Mouse (Mus musculus) neural tube, embryonic 12.5 days (tissue): ENCODE data around the gene Rbm7. TPM values are rescaled to one million over a fixed set of nuclear protein-coding genes. Genes with fewer than 3 reads are reported as not detected.
"Not testable (repeated sequence)": the region's sequence is repeated elsewhere in the genome, so short reads cannot be mapped to it uniquely, and the experiment has no call there.

Experiments used
- ATAC-seq: fragments of 200-750 bp; cut with Nextera tagmentation; 2 replicates; pipeline ENCODE4 v1.8.0; 2017; ENCODE audit warnings: low read depth, mild to moderate bottlenecking, moderate TSS enrichment, moderate library complexity; ENCODE audit not compliant: low FRiP score
- H3K27ac ChIP-seq: fragments of 300-500 bp; sonication (generic); 2 replicates; pipeline ENCODE4 v1.5.1; 2016
- H3K27me3 ChIP-seq: fragments of 300-500 bp; sonication (generic); replicated peaks from 2 replicates; pipeline ENCODE4 v1.6.1; 2016; ENCODE audit warnings: mild to moderate bottlenecking
- H3K36me3 ChIP-seq: fragments of 300-500 bp; sonication (generic); 2 replicates; pipeline ENCODE4 v1.6.1; 2016; ENCODE audit warnings: mild to moderate bottlenecking
- H3K4me1 ChIP-seq: fragments of 300-500 bp; sonication (generic); 2 replicates; pipeline ENCODE4 v1.6.1; 2016
- H3K4me2 ChIP-seq: fragments of 300-500 bp; sonication (generic); replicated peaks from 2 replicates; pipeline ENCODE4 v1.6.1; 2016; ENCODE audit warnings: mild to moderate bottlenecking
- H3K4me3 ChIP-seq: fragments of 300-500 bp; sonication (generic); 2 replicates; pipeline ENCODE4 v1.5.1; 2016
- H3K9ac ChIP-seq: fragments of 300-500 bp; sonication (generic); 2 replicates; pipeline ENCODE4 v1.6.1; 2016; ENCODE audit warnings: mild to moderate bottlenecking
- H3K9me3 ChIP-seq: fragments of 300-500 bp; sonication (generic); 2 replicates; pipeline ENCODE4 v1.6.1; 2016; ENCODE audit warnings: mild to moderate bottlenecking
- WGBS: fragments of 180-500 bp; shearing (Covaris S2); methylation state at CpG from one replicate; pipeline ENCODE4 v1.1.7; 2016; 5-methylcytosine and 5-hydroxymethylcytosine counted together
- polyA plus RNA-seq: library from polyadenylated mRNA; unstranded; fragments of >200 nt; fragmentation: Nextera tagmentation; extraction: Ambion mirVana; gene quantifications from 2 replicates; pipeline ENCODE4 v1.2.1, GENCODE M21; 2016

Gene Rbm7
- polyA plus RNA-seq, 1 experiment from 2014 or later, result 97.7 TPM

GRCm38 (mm10) chr9:48476236-48477165 lies 18.6 kb downstream of the Rbm7 start:
- 96% methylated on average over 10 of the region's 10 CpGs for WGBS
- ATAC-seq, result no peak
- H3K36me3 ChIP-seq, result peaks cover 13% of the 10 kb centered on the region; the same call in 1 of the 2 replicates

GRCm38 (mm10) chr9:48474367-48474766 lies 20.7 kb downstream of the Rbm7 start:
- no peak overlapping the region for H3K27ac ChIP-seq
- peaks cover 13% of the 10 kb centered on the region; the same call in 1 of the 2 replicates for H3K36me3 ChIP-seq
- 93% methylated on average over 9 of the region's 9 CpGs for WGBS
- H3K27me3 ChIP-seq, result no peaks in the 10 kb centered on the region
- H3K4me1 ChIP-seq, result 0 out of 2 replicates have a peak, but pooled peaks cover under 1% of the 10 kb centered on the region
- no peak overlapping the region for H3K4me3 ChIP-seq
- H3K4me2 ChIP-seq, result no peak overlapping the region
- ATAC-seq, result no peak
- no peak overlapping the region for H3K9ac ChIP-seq
- no peaks in the 10 kb centered on the region for H3K9me3 ChIP-seq

More at GRCm38 (mm10) chr9:48476236-48477165, 18.6 kb downstream of the Rbm7 start:
- H3K9ac ChIP-seq, result no peak overlapping the region
- H3K4me3 ChIP-seq, result no peak overlapping the region
- no peak overlapping the region for H3K27ac ChIP-seq
- no peak overlapping the region for H3K4me2 ChIP-seq
- H3K4me1 ChIP-seq, result peaks cover 11% of the 10 kb centered on the region
- no peaks in the 10 kb centered on the region for H3K27me3 ChIP-seq
- H3K9me3 ChIP-seq, result no peaks in the 10 kb centered on the region

- no peak for ATAC-seq
- Histone ChIP-seq H3K36me3 (peaks cover 13% of the 10 kb centered on the region; the same call in 1 of the 2 replicates), H3K4me1 (no peaks in the 10 kb centered on the region), H3K4me2 (no peak overlapping the region), H3K4me3 (no peak overlapping the region), H3K9ac (no peak overlapping the region), H3K27me3 (no peaks in the 10 kb centered on the region), H3K27ac (no peak overlapping the region), H3K9me3 (no peaks in the 10 kb centered on the region)
- 95% methylated on average over 12 of the region's 12 CpGs for WGBS
These were observed 22.0 kb downstream of the Rbm7 start for GRCm38 (mm10) chr9:48473131-48473530.

GRCm38 (mm10) chr9:48472441-48473025 lies 22.6 kb downstream of the Rbm7 start:
- H3K4me2 ChIP-seq, result no peak overlapping the region
- peaks cover 14% of the 10 kb centered on the region; the same call in 1 of the 2 replicates for H3K36me3 ChIP-seq
- no peaks in the 10 kb centered on the region for H3K27me3 ChIP-seq

GRCm38 (mm10) chr9:48467471-48467870 lies 27.6 kb downstream of the Rbm7 start:
- not testable (repeated sequence) for ATAC-seq, H3K4me1 ChIP-seq, H3K4me2 ChIP-seq, H3K27ac ChIP-seq, H3K4me3 ChIP-seq, H3K9me3 ChIP-seq, H3K9ac ChIP-seq, H3K27me3 ChIP-seq, H3K36me3 ChIP-seq
- 98% methylated on average over 5 of the region's 5 CpGs for WGBS

More at GRCm38 (mm10) chr9:48472441-48473025, 22.6 kb downstream of the Rbm7 start:
- H3K4me3 ChIP-seq, result no peak overlapping the region
- H3K27ac ChIP-seq, result no peak overlapping the region
- no peaks in the 10 kb centered on the region for H3K4me1 ChIP-seq
- H3K9ac ChIP-seq, result no peak overlapping the region
- ATAC-seq, result no peak
- 92% methylated on average over 15 of the region's 15 CpGs for WGBS
- no peaks in the 10 kb centered on the region for H3K9me3 ChIP-seq

GRCm38 (mm10) chr9:48466804-48467203 lies 28.3 kb downstream of the Rbm7 start:
- Histone ChIP-seq H3K36me3 (0 out of 2 replicates have a peak, but pooled peaks cover 6% of the 10 kb centered on the region), H3K4me1 (no peaks in the 10 kb centered on the region), H3K4me3 (no peak overlapping the region), H3K9ac (no peak overlapping the region), H3K27me3 (no peaks in the 10 kb centered on the region), H3K27ac (no peak overlapping the region), H3K4me2 (no peak overlapping the region), H3K9me3 (no peaks in the 10 kb centered on the region)
- 68% methylated on average over 3 of the region's 3 CpGs for WGBS
- ATAC-seq, result no peak

GRCm38 (mm10) chr9:48465671-48466070 lies 29.4 kb downstream of the Rbm7 start:
- Histone ChIP-seq H3K27me3 (no peaks in the 10 kb centered on the region), H3K4me1 (no peaks in the 10 kb centered on the region), H3K36me3 (0 out of 2 replicates have a peak, but pooled peaks cover 6% of the 10 kb centered on the region), H3K27ac (no peak overlapping the region), H3K9ac (no peak overlapping the region), H3K4me2 (no peak overlapping the region), H3K9me3 (no peaks in the 10 kb centered on the region), H3K4me3 (no peak overlapping the region)
- 97% methylated on average over 3 of the region's 3 CpGs for WGBS
- ATAC-seq, result no peak

GRCm38 (mm10) chr9:48461545-48461944 lies 33.6 kb downstream of the Rbm7 start:
- 82% methylated on average over 3 of the region's 3 CpGs for WGBS
- no peaks in the 10 kb centered on the region for H3K36me3 ChIP-seq
- no peak overlapping the region for H3K4me2 ChIP-seq
- H3K9me3 ChIP-seq, result no peaks in the 10 kb centered on the region
- H3K4me1 ChIP-seq, result no peaks in the 10 kb centered on the region
- H3K4me3 ChIP-seq, result no peak overlapping the region
- H3K27me3 ChIP-seq, result no peaks in the 10 kb centered on the region
- H3K27ac ChIP-seq, result no peak overlapping the region
- no peak overlapping the region for H3K9ac ChIP-seq
- ATAC-seq, result no peak

- H3K9ac ChIP-seq, result no peak overlapping the region
- no peaks in the 10 kb centered on the region for H3K9me3 ChIP-seq
- no peak overlapping the region for H3K4me2 ChIP-seq
- H3K27me3 ChIP-seq, result no peaks in the 10 kb centered on the region
- H3K4me1 ChIP-seq, result no peaks in the 10 kb centered on the region
- 93% methylated on average over 8 of the region's 8 CpGs for WGBS
- no peak for ATAC-seq
- no peaks in the 10 kb centered on the region for H3K36me3 ChIP-seq
- no peak overlapping the region for H3K27ac ChIP-seq
- H3K4me3 ChIP-seq, result no peak overlapping the region
These were observed 34.4 kb downstream of the Rbm7 start for GRCm38 (mm10) chr9:48460720-48461119.

GRCm38 (mm10) chr9:48459391-48459790 lies 35.7 kb downstream of the Rbm7 start:
- Histone ChIP-seq H3K4me1 (no peaks in the 10 kb centered on the region), H3K27ac (no peak overlapping the region), H3K27me3 (no peaks in the 10 kb centered on the region), H3K4me2 (no peak overlapping the region), H3K4me3 (no peak overlapping the region), H3K9ac (no peak overlapping the region), H3K36me3 (no peaks in the 10 kb centered on the region), H3K9me3 (no peaks in the 10 kb centered on the region)
- WGBS, result 91% methylated on average over 5 of the region's 5 CpGs
- no peak for ATAC-seq

- ATAC-seq, result no peak
- 74% methylated on average over 3 of the region's 3 CpGs for WGBS
- H3K27ac ChIP-seq, result no peak overlapping the region
- no peaks in the 10 kb centered on the region for H3K4me1 ChIP-seq
- no peak overlapping the region for H3K4me3 ChIP-seq
- H3K4me2 ChIP-seq, result no peak overlapping the region
- no peaks in the 10 kb centered on the region for H3K36me3 ChIP-seq
- no peaks in the 10 kb centered on the region for H3K9me3 ChIP-seq
- no peaks in the 10 kb centered on the region for H3K27me3 ChIP-seq
- H3K9ac ChIP-seq, result no peak overlapping the region
These were observed 36.2 kb downstream of the Rbm7 start for GRCm38 (mm10) chr9:48458879-48459278.

- Histone ChIP-seq H3K4me1 (no peaks in the 10 kb centered on the region), H3K27me3 (no peaks in the 10 kb centered on the region), H3K9me3 (no peaks in the 10 kb centered on the region), H3K4me2 (no peak overlapping the region), H3K9ac (no peak overlapping the region), H3K27ac (no peak overlapping the region), H3K4me3 (no peak overlapping the region), H3K36me3 (no peaks in the 10 kb centered on the region)
- ATAC-seq, result no peak
- 92% methylated on average over 3 of the region's 3 CpGs for WGBS
These were observed 39.1 kb downstream of the Rbm7 start for GRCm38 (mm10) chr9:48455961-48456360.
